Mouse (Mus musculus) naive thymus-derived CD4-positive, alpha-beta T cell, adult 2 months (primary cell): ENCODE results near the gene Dnajb1.

Experiments used
- DNase-seq: peaks from one replicate; pipeline ENCODE4 v3.0.0-alpha.2; 2011; ENCODE audit warnings: low read depth

The Dnajb1 gene

GRCm38 (mm10) chr8:83611921-83612320 is 3.9 kb downstream of the Dnajb1 start:
- DNase-seq, result peak; percentile 77

- peak; percentile 29 for DNase-seq
These were observed 5.7 kb downstream of the Dnajb1 start for GRCm38 (mm10) chr8:83613695-83614094.

- DNase-seq, result no peak
These were observed 8.6 kb downstream of the Dnajb1 start for GRCm38 (mm10) chr8:83616625-83617024.

- no peak for DNase-seq
These were observed 9.1 kb downstream of the Dnajb1 start for GRCm38 (mm10) chr8:83617111-83617510.

GRCm38 (mm10) chr8:83618566-83618965 is 10.6 kb downstream of the Dnajb1 start:
- DNase-seq, result no peak

GRCm38 (mm10) chr8:83619568-83620285 is 11.7 kb downstream of the Dnajb1 start:
- DNase-seq, result no peak

GRCm38 (mm10) chr8:83621691-83622388 is 13.8 kb downstream of the Dnajb1 start:
- DNase-seq, result no peak

GRCm38 (mm10) chr8:83622389-83622989 is 14.5 kb downstream of the Dnajb1 start:
- DNase-seq, result peak; percentile 92

GRCm38 (mm10) chr8:83623549-83623948 is 15.6 kb downstream of the Dnajb1 start:
- no peak for DNase-seq

GRCm38 (mm10) chr8:83624739-83625138 is 16.7 kb downstream of the Dnajb1 start:
- DNase-seq, result peak; percentile 41

GRCm38 (mm10) chr8:83625676-83626299 is 17.8 kb downstream of the Dnajb1 start:
- no peak for DNase-seq

GRCm38 (mm10) chr8:83632083-83632707 is 24.2 kb downstream of the Dnajb1 start:
- no peak for DNase-seq

GRCm38 (mm10) chr8:83638856-83639255 is 30.9 kb downstream of the Dnajb1 start:
- DNase-seq, result no peak

GRCm38 (mm10) chr8:83639649-83640048 is 31.7 kb downstream of the Dnajb1 start:
- DNase-seq, result no peak

GRCm38 (mm10) chr8:83647511-83647910 is 39.5 kb downstream of the Dnajb1 start:
- no peak for DNase-seq

GRCm38 (mm10) chr8:83648031-83648430 is 40.0 kb downstream of the Dnajb1 start:
- no peak for DNase-seq

GRCm38 (mm10) chr8:83649699-83650098 is 41.7 kb downstream of the Dnajb1 start:
- DNase-seq, result no peak

- peak; percentile 97 for DNase-seq
These were observed 44.2 kb downstream of the Dnajb1 start, which contains the start of gene Gipc1 for GRCm38 (mm10) chr8:83652030-83652743. Gene Gipc1 (plus strand): TSS chr8:83652677.

- peak; percentile 63 for DNase-seq
These were observed 45.0 kb downstream of the Dnajb1 start for GRCm38 (mm10) chr8:83652744-83653661.

- DNase-seq, result peak; percentile 30
These were observed 45.6 kb downstream of the Dnajb1 start for GRCm38 (mm10) chr8:83653662-83654017.
